8 mouse cellular contexts compared by ENCODE assay signal in the genomic region with DNA sequence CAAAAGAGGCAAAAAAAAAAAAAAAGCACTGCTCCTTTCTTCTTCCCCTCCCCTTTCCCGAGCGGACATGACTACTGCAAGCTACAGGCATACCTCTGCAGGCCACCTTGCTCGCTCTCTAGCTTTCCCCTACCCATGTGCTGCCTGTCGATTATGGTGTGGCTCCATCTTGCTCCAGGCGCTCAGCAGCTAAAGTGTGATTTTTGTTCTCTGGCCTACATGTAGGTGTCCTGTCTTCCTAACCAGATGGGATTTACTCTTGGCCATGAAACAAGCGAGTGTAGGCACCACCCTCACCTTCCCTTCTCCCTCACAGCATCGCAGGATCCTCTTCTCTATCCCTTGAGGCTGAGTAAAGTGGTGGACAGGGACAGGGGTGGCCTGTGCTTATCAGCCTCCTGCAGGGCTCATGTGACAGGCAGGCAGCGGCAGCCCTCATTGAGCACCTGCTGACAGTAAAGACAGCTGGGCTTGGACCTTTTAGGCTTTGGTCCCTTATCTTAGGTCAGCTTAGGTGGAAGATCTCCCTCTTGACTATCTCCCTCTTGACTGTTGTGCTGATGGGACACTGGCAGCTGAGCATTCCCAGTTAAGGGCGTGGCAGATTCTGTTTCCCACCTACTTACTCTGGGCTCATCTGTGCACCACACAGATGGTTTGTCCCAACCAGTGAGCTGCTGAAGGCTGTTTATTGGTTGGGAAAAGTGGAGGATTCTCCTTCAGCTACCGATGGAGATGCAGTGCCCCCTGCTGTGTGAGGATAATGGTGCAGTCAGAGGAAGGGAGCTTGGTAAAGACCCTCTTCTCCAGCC. TPM values are rescaled to one million over a fixed set of nuclear protein-coding genes. Genes with fewer than 3 reads are reported as not detected.
DNase-seq lines count a peak whose midpoint lies in the region; ATAC-seq and TF ChIP-seq lines count a peak whose summit lies in the region.

No protein-coding gene starts in this region.

- DNase-seq in lung, embryonic 14.5 days = peak; percentile 71
- DNase-seq in lung, adult 18-20 months = no peak
- peak; percentile 78 to 83 for DNase-seq in layer of hippocampus, adult 2 months (ENCODE audit: low spot score in 2 of 2)
- peak; percentile 36 for DNase-seq in lung, postnatal 36 days
- peak; percentile 29 for DNase-seq in splenic B cell, adult 2 months (ENCODE audit: low read depth, low spot score)
- no peak for DNase-seq in adrenal gland, adult 2 months

- ATAC-seq in lung, embryonic 14.5 days (ENCODE audit: insufficient read depth) = peak; percentile 26
- ATAC-seq in heart, embryonic 13.5 days (ENCODE audit: extremely low read depth, insufficient number of reproducible peaks, low FRiP score, low TSS enrichment) = 0 out of 2 replicates have a peak, but pooled peaks have one; percentile 33

- no peaks in the 10 kb centered on the region for H3K27me3 ChIP-seq in lung, embryonic 14.5 days (ENCODE audit: insufficient read depth, low read length)
- H3K27me3 ChIP-seq in heart, embryonic 13.5 days (replicated peaks) = no peaks in the 10 kb centered on the region
- no peaks in the 10 kb centered on the region for H3K27me3 ChIP-seq in splenic B cell, adult 2 months (ENCODE audit: control insufficient read depth, insufficient read depth, low read length, poor library complexity, severe bottlenecking)

- no peaks in the 10 kb centered on the region for H3K4me1 ChIP-seq in lung, embryonic 14.5 days (ENCODE audit: insufficient read depth)
- H3K4me1 ChIP-seq in cortical plate, adult 2 months (ENCODE audit: control insufficient read depth, insufficient read depth, low read length) = peaks cover 5% of the 10 kb centered on the region; the same call in 1 of the 2 replicates
- peaks cover 37% of the 10 kb centered on the region for H3K4me1 ChIP-seq in heart, embryonic 13.5 days

- TF ChIP-seq POLR2A in cortical plate, adult 2 months (IDR thresholded peaks at IDR 0.05; ENCODE audit: extremely low read depth, insufficient read depth, low read length) = no peak; the same call in 1 of the 2 replicates

- H3K4me2 ChIP-seq in lung, embryonic 14.5 days = no peak overlapping the region
- peak overlapping the region; percentile 8; the same call in 1 of the 2 replicates for H3K4me2 ChIP-seq in heart, embryonic 13.5 days

- no peaks in the 10 kb centered on the region for H3K9me3 ChIP-seq in lung, embryonic 14.5 days (ENCODE audit: low read depth, low read length)
- H3K9me3 ChIP-seq in heart, embryonic 13.5 days = no peaks in the 10 kb centered on the region

- 71% methylated on average over 10 of the region's 10 CpGs for WGBS in lung, embryonic 14.5 days
- WGBS in heart, embryonic 13.5 days = 45% methylated on average over 10 of the region's 10 CpGs

- no peak overlapping the region for H3K9ac ChIP-seq in lung, embryonic 14.5 days
- peak overlapping the region; percentile 19; the same call in 1 of the 2 replicates for H3K9ac ChIP-seq in heart, embryonic 13.5 days

- H3K36me3 ChIP-seq in lung, embryonic 14.5 days (ENCODE audit: insufficient read depth) = peaks cover 95% of the 10 kb centered on the region
- H3K36me3 ChIP-seq in heart, embryonic 13.5 days = peaks cover 95% of the 10 kb centered on the region
- H3K36me3 ChIP-seq in splenic B cell, adult 2 months (ENCODE audit: control insufficient read depth, insufficient read depth, low read length, poor library complexity, severe bottlenecking) = peaks cover 16% of the 10 kb centered on the region

- no peak overlapping the region for H3K4me3 ChIP-seq in lung, embryonic 14.5 days (ENCODE audit: low read depth, low read length)
- no peak overlapping the region for H3K4me3 ChIP-seq in cortical plate, adult 2 months (ENCODE audit: insufficient read depth, low read length)
- no peak overlapping the region for H3K4me3 ChIP-seq in heart, embryonic 13.5 days
- H3K4me3 ChIP-seq in layer of hippocampus, adult 2 months = no peak overlapping the region

- peak; percentile 77 for TF ChIP-seq CTCF in lung, embryonic 14.5 days (IDR thresholded peaks at IDR 0.05; ENCODE audit: low read depth)
- peak; percentile 87 for TF ChIP-seq CTCF in cortical plate, adult 2 months (IDR thresholded peaks at IDR 0.05; ENCODE audit: extremely low read depth, insufficient read depth, low read length)
- TF ChIP-seq CTCF in layer of hippocampus, adult 2 months (conservative IDR thresholded peaks at IDR 0.05) = peak; percentile 87

- no peak overlapping the region for H3K27ac ChIP-seq in lung, embryonic 14.5 days (ENCODE audit: low read depth)
- H3K27ac ChIP-seq in cortical plate, adult 2 months (ENCODE audit: insufficient read depth, low read length) = no peak overlapping the region
- peak overlapping the region; percentile 88 for H3K27ac ChIP-seq in heart, embryonic 13.5 days (replicated peaks)
- H3K27ac ChIP-seq in layer of hippocampus, adult 2 months = peak overlapping the region; percentile 85

RNA-seq across cellular contexts. Expression of gene Psmc3, which starts 6.9 kb away (rescaled TPM):
- 300 and 322 TPM in 2 replicates for polyA plus RNA-seq in lung, embryonic 14.5 days (2014; fragmentation: Nextera tagmentation; extraction: Ambion mirVana)
- 202 and 205 TPM in 2 replicates for polyA plus RNA-seq in cortical plate, adult 2 months (2012; rRNA removed)
- 226 and 239 TPM in 2 replicates for polyA plus RNA-seq in heart, embryonic 13.5 days (2015; fragmentation: Nextera tagmentation; extraction: Ambion mirVana)
- total RNA-seq in layer of hippocampus, adult 2 months (2021) = 100 to 1,000 TPM; 203 to 215 TPM
- total RNA-seq in adrenal gland, adult 2 months (2021) = 100 to 1,000 TPM; 235 to 255 TPM
- polyA plus RNA-seq in adrenal gland, adult 2 months (2012; rRNA removed) = 28.1 and 31.9 TPM in 2 replicates

RNA-seq across cellular contexts. Expression of gene Slc39a13, which starts 9.5 kb away (rescaled TPM):
- 29.0 and 33.3 TPM in 2 replicates for polyA plus RNA-seq in lung, embryonic 14.5 days (2014; fragmentation: Nextera tagmentation; extraction: Ambion mirVana)
- polyA plus RNA-seq in cortical plate, adult 2 months (2012; rRNA removed) = 51.3 and 54.7 TPM in 2 replicates
- polyA plus RNA-seq in heart, embryonic 13.5 days (2015; fragmentation: Nextera tagmentation; extraction: Ambion mirVana) = 45.0 and 55.5 TPM in 2 replicates
- 10 to 100 TPM; 33.7 to 37.3 TPM for total RNA-seq in layer of hippocampus, adult 2 months (2021)
- total RNA-seq in adrenal gland, adult 2 months (2021) = 10 to 100 TPM; 27.7 to 36.7 TPM
- 60.4 and 66.7 TPM in 2 replicates for polyA plus RNA-seq in adrenal gland, adult 2 months (2012; rRNA removed)

RNA-seq across cellular contexts. Expression of gene Spi1, which starts 21.4 kb away (rescaled TPM):
- polyA plus RNA-seq in lung, embryonic 14.5 days (2014; fragmentation: Nextera tagmentation; extraction: Ambion mirVana) = 6.2 TPM in 2 replicates
- polyA plus RNA-seq in cortical plate, adult 2 months (2012; rRNA removed) = 9.3 and 10.6 TPM in 2 replicates
- polyA plus RNA-seq in heart, embryonic 13.5 days (2015; fragmentation: Nextera tagmentation; extraction: Ambion mirVana) = 3.5 and 3.9 TPM in 2 replicates
- 1 to 10 TPM; 2.4 to 5.4 TPM for total RNA-seq in layer of hippocampus, adult 2 months (2021)
- 1 to 10 TPM; 5.0 to 7.1 TPM for total RNA-seq in adrenal gland, adult 2 months (2021)
- 17.6 and 21.9 TPM in 2 replicates for polyA plus RNA-seq in adrenal gland, adult 2 months (2012; rRNA removed)

RNA-seq across cellular contexts. Expression of gene Rapsn, which starts 25.3 kb away (rescaled TPM):
- polyA plus RNA-seq in lung, embryonic 14.5 days (2014; fragmentation: Nextera tagmentation; extraction: Ambion mirVana) = 1.5 and 1.6 TPM in 2 replicates
- 0.61 and 1.9 TPM in 2 replicates for polyA plus RNA-seq in cortical plate, adult 2 months (2012; rRNA removed)
- 21.2 and 25.8 TPM in 2 replicates for polyA plus RNA-seq in heart, embryonic 13.5 days (2015; fragmentation: Nextera tagmentation; extraction: Ambion mirVana)
- total RNA-seq in layer of hippocampus, adult 2 months (2021) = under 1 TPM in 1 of 2 experiments, not detected in 1; 0.31 TPM
- total RNA-seq in adrenal gland, adult 2 months (2021) = 1 to 10 TPM in 1 of 2 experiments, under 1 TPM in 1; 0.72 to 3.1 TPM
- 3.8 and 5.0 TPM in 2 replicates for polyA plus RNA-seq in adrenal gland, adult 2 months (2012; rRNA removed)

RNA-seq across cellular contexts. Expression of gene Mybpc3, which starts 57.2 kb away (rescaled TPM):
- 0.47 and 7.7 TPM in 2 replicates for polyA plus RNA-seq in lung, embryonic 14.5 days (2014; fragmentation: Nextera tagmentation; extraction: Ambion mirVana)
- polyA plus RNA-seq in cortical plate, adult 2 months (2012; rRNA removed) = 0.89 and 0.98 TPM in 2 replicates
- 806 and 882 TPM in 2 replicates for polyA plus RNA-seq in heart, embryonic 13.5 days (2015; fragmentation: Nextera tagmentation; extraction: Ambion mirVana)
- under 1 TPM in 1 of 2 experiments, not detected in 1; 0.07 TPM for total RNA-seq in layer of hippocampus, adult 2 months (2021)
- under 1 TPM; 0.07 to 0.09 TPM for total RNA-seq in adrenal gland, adult 2 months (2021)
- not detected in 2 replicates for polyA plus RNA-seq in adrenal gland, adult 2 months (2012; rRNA removed)

Comparison
In these comparisons a context has a peak if more than half of its experiments do, and no peak if none do; other contexts are left out.
1. DNase-seq: peak in lung, embryonic 14.5 days (single experiment), layer of hippocampus, adult 2 months (2 of 2), lung, postnatal 36 days (single experiment) and splenic B cell, adult 2 months (single experiment); none in lung, adult 18-20 months (0 of 2) and adrenal gland, adult 2 months (single experiment).
2. H3K27ac ChIP-seq: peak in heart, embryonic 13.5 days (single experiment) and layer of hippocampus, adult 2 months (single experiment); none in lung, embryonic 14.5 days (single experiment) and cortical plate, adult 2 months (single experiment).
3. Peak in every context shown above with its lines, with median percentiles within 50 percentile points of each other: CTCF ChIP-seq.